Comparison of ENCODE assay signal across 16 mouse cellular contexts in genomic region chr16:87635841-87636240, GRCm38 (mm10).
A peak's percentile ranks its signal among the peaks of the same experiment; 100 is the strongest.
DNase-seq lines count a peak whose midpoint lies in the region; ATAC-seq lines count a peak whose summit lies in the region.
"Had no signal": no experiment of that assay in that cellular context is flagged by ENCODE, and none has a peak within 500 bp of the region (broad histone marks: within the 10 kb centered on the region; RNA-seq: fewer than 3 reads in every experiment).

No protein-coding gene starts in this region.

- no peak overlapping the region for H3K4me2 ChIP-seq in kidney, embryonic 15.5 days
- no peak overlapping the region for H3K4me2 ChIP-seq in heart, embryonic 15.5 days
- H3K4me2 ChIP-seq in hindbrain, embryonic 12.5 days (replicated peaks): no peak overlapping the region
- H3K4me2 ChIP-seq: heart, embryonic 13.5 days; limb, embryonic 15.5 days; neural tube, embryonic 12.5 days had no signal

- 0 out of 2 replicates have a peak, but pooled peaks have one; percentile 43 for ATAC-seq in kidney, embryonic 15.5 days (replicated peaks; ENCODE audit: low FRiP score)
- ATAC-seq in heart, embryonic 15.5 days (replicated peaks; ENCODE audit: insufficient number of reproducible peaks, insufficient read depth, low FRiP score, low read depth): no peak
- no peak for ATAC-seq in hindbrain, embryonic 12.5 days (ENCODE audit: low FRiP score)

- WGBS in kidney, embryonic 15.5 days: 44% methylated on average over 4 of the region's 4 CpGs
- 44% methylated on average over 4 of the region's 4 CpGs for WGBS in heart, embryonic 15.5 days
- WGBS in hindbrain, embryonic 12.5 days: 81% methylated on average over 4 of the region's 4 CpGs

- H3K27me3 ChIP-seq in kidney, embryonic 15.5 days: no peaks in the 10 kb centered on the region
- H3K27me3 ChIP-seq in heart, embryonic 15.5 days: no peaks in the 10 kb centered on the region
- H3K27me3 ChIP-seq in hindbrain, embryonic 12.5 days: no peaks in the 10 kb centered on the region
- H3K27me3 ChIP-seq: heart, embryonic 13.5 days; limb, embryonic 15.5 days; megakaryocyte, embryonic 14.5 days; neural tube, embryonic 12.5 days had no signal

- no peak for DNase-seq in kidney, adult 18-20 months
- peak; percentile 78 for DNase-seq in adrenal gland, adult 2 months
- peak; percentile 14 to 16 for DNase-seq in kidney, postnatal 36 days
- no peak for DNase-seq in left cerebral cortex, postnatal 14 days (ENCODE audit: low spot score in 2 of 2)
- DNase-seq in spleen, adult 12 weeks (ENCODE audit: low spot score): no peak
- DNase-seq: layer of hippocampus, adult 9-11 months; spleen, adult 18-20 months; thymus, postnatal 25 days had no signal

- intact Hi-C loops in left cerebral cortex, postnatal 14 days (cut with DNase I): no loop called here

- no peak overlapping the region for H3K9ac ChIP-seq in kidney, embryonic 15.5 days
- no peak overlapping the region for H3K9ac ChIP-seq in heart, embryonic 15.5 days
- H3K9ac ChIP-seq in hindbrain, embryonic 12.5 days: no peak overlapping the region
- H3K9ac ChIP-seq: heart, embryonic 13.5 days; limb, embryonic 15.5 days; neural tube, embryonic 12.5 days had no signal

- H3K36me3 ChIP-seq in kidney, embryonic 15.5 days: no peaks in the 10 kb centered on the region
- H3K36me3 ChIP-seq in heart, embryonic 15.5 days: no peaks in the 10 kb centered on the region
- H3K36me3 ChIP-seq in hindbrain, embryonic 12.5 days: no peaks in the 10 kb centered on the region
- H3K36me3 ChIP-seq: forebrain, embryonic 10.5 days; heart, embryonic 13.5 days; limb, embryonic 15.5 days; neural tube, embryonic 12.5 days had no signal

- 0 out of 2 replicates have a peak, but pooled peaks cover 8% of the 10 kb centered on the region for H3K4me1 ChIP-seq in kidney, embryonic 15.5 days
- no peaks in the 10 kb centered on the region for H3K4me1 ChIP-seq in heart, embryonic 15.5 days (replicated peaks)
- H3K4me1 ChIP-seq in hindbrain, embryonic 12.5 days: no peaks in the 10 kb centered on the region
- H3K4me1 ChIP-seq: forebrain, embryonic 10.5 days; heart, embryonic 13.5 days; limb, embryonic 15.5 days; neural tube, embryonic 12.5 days had no signal

- no peaks in the 10 kb centered on the region for H3K9me3 ChIP-seq in kidney, embryonic 15.5 days (replicated peaks)
- H3K9me3 ChIP-seq in heart, embryonic 15.5 days (replicated peaks): no peaks in the 10 kb centered on the region
- no peaks in the 10 kb centered on the region for H3K9me3 ChIP-seq in hindbrain, embryonic 12.5 days (replicated peaks)
- H3K9me3 ChIP-seq: forebrain, embryonic 10.5 days; heart, embryonic 13.5 days; limb, embryonic 15.5 days; neural tube, embryonic 12.5 days had no signal

- H3K27ac ChIP-seq in kidney, embryonic 15.5 days: 0 out of 2 replicates have a peak overlapping the region, but pooled peaks have one; percentile 22
- 0 out of 2 replicates have a peak overlapping the region, but pooled peaks have one; percentile 24 for H3K27ac ChIP-seq in heart, embryonic 15.5 days
- H3K27ac ChIP-seq in hindbrain, embryonic 12.5 days: no peak overlapping the region
- H3K27ac ChIP-seq: forebrain, embryonic 10.5 days; heart, embryonic 13.5 days; limb, embryonic 15.5 days; neural tube, embryonic 12.5 days had no signal

- no peak overlapping the region for H3K4me3 ChIP-seq in kidney, embryonic 15.5 days (replicated peaks)
- no peak overlapping the region for H3K4me3 ChIP-seq in heart, embryonic 15.5 days
- H3K4me3 ChIP-seq in hindbrain, embryonic 12.5 days: no peak overlapping the region
- H3K4me3 ChIP-seq: forebrain, embryonic 10.5 days; heart, embryonic 13.5 days; limb, embryonic 15.5 days; megakaryocyte, embryonic 14.5 days; neural tube, embryonic 12.5 days had no signal

Comparison
In these comparisons a context has a peak if more than half of its experiments do, and no peak if none do; other contexts are left out.
1. DNase-seq: peak in adrenal gland, adult 2 months (single experiment) and kidney, postnatal 36 days (2 of 2); none in kidney, adult 18-20 months (single experiment), left cerebral cortex, postnatal 14 days (0 of 2) and spleen, adult 12 weeks (single experiment).